Mouse (Mus musculus) spleen, postnatal 4 days (tissue): ENCODE results near the gene Ndufs1.
"Not testable (repeated sequence)": the region's sequence is repeated elsewhere in the genome, so short reads cannot be mapped to it uniquely, and the experiment has no call there.

Experiments
- DNase-seq, 2 experiments: peaks; one replicate each; pipeline ENCODE4 v3.0.0; 2022; ENCODE audit warnings: low spot score in 2 of 2

Gene Ndufs1

DNA sequence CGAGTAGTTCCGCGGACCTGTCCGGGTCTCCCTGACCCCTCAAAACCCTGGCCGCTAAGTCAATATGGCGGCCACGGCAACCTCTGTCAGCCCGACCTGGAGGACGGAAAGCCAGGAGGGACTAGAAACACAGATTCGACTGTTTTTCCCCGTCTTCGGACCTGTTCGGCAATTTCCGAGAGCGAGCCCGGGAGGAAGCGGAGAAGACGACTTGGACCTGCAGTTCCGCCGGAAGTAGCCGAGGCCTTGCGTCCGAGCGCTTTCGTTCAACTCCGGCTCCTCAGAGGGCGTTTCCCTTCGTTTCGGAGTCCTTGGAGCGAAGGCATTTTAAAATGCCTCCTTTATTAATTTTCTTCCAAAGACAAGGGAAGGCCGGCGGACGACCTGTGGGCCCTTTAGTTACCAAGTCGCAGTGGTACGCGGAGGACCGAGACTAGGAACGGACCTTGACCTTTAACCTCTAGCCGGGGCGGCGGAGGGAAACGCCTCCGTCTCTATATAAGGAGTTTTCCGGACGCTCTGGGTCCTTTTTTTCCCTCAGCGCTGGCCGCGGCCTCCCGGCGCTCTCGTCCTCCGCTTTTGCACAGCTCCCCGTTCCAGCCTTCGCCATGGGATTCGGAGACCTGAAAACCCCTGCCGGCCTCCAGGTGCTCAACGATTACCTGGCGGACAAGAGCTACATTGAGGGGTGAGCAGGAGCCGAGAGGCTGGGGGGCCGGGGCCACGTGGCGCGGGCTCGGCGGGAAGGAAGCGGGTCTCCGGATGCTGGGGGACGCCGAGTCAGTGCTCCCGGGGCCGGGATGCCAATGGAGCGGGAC is at the start of gene Ndufs1, which contains the start of gene Eef1b2:
Gene Ndufs1, minus strand, starts transcription at position 230 of the 818 bp plus-strand sequence.
Gene Eef1b2, plus strand, starts transcription at position 222 of the 818 bp plus-strand sequence.
- DNase-seq = peak; percentile 94 to 95

- no peak for DNase-seq
Observed at GRCm38 (mm10) chr1:63225890-63226289, 49.3 kb upstream of the Ndufs1 start.

- DNase-seq = no peak
Observed at GRCm38 (mm10) chr1:63225009-63225408, 48.4 kb upstream of the Ndufs1 start.

GRCm38 (mm10) chr1:63219277-63219676 is 42.6 kb upstream of the Ndufs1 start:
- DNase-seq = no peak

DNA sequence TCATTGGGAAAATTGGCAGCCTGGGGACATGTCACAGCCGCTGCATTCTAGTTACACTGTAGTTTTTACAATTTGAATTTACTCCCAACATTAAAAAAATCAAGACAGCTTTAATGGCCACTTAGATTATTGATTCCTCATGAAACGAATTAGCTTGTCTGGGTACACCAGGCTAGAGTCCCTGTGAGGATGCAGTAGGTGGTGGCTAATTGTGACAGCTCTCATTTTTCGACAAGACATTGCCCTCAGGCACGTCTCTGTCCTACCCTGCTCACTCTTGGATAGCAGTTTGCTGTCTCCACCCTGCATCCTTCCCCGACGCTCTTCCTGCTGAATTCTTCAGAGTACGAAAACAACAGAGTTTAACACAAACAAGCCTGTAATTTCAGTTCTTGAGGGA is 38.0 kb upstream of the Ndufs1 start:
- DNase-seq = no peak

- DNase-seq = no peak
Observed at GRCm38 (mm10) chr1:63214271-63214558, 37.6 kb upstream of the Ndufs1 start, which contains the start of gene Gpr1. Gene Gpr1 (minus strand): TSS chr1:63214543.

DNA sequence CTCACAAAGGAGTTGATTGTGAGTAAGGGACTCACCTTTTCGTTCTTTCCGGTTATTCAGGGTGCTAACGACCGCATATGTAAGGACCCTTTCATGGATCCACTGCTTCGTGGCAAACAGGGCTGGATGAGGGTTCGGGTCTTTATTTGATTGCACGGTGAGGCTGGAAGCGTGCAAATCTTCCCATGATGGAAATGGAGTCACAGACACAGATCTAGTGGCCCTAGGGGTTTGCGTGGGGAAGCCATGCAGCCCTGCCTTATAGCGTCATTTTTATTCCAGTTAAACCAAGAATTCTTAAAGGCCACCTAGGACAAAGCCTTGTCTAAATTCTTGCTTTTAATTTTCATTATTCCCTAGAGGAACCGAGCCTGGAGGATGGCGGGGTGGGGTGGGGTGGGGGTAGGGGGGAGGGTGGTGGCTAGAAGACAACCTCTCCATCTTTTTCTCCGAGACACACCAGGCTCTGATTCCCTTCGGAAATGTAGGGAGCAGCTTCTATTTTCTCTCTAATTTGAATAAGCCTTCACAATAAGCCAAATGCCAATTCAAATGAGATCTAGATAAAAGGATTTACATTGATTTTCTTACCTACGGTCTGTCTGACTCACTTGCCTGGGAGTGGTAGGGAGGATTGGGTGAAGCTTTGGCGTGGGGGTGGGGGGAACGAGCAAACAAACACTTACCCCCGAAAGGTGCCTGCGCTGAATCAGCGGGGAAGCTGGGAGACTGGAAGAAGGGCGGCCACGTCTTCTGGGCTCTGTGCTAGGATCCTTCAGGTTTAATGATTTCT is 37.0 kb upstream of the Ndufs1 start:
- no peak for DNase-seq

GRCm38 (mm10) chr1:63209861-63210529 is 33.4 kb upstream of the Ndufs1 start:
- DNase-seq = no peak

GRCm38 (mm10) chr1:63207607-63208006 is 31.0 kb upstream of the Ndufs1 start:
- DNase-seq = no peak

- DNase-seq = no peak
Observed at GRCm38 (mm10) chr1:63204660-63205394, 28.2 kb upstream of the Ndufs1 start.

- DNase-seq = no peak
Observed at GRCm38 (mm10) chr1:63203950-63204659, 27.5 kb upstream of the Ndufs1 start.

DNA sequence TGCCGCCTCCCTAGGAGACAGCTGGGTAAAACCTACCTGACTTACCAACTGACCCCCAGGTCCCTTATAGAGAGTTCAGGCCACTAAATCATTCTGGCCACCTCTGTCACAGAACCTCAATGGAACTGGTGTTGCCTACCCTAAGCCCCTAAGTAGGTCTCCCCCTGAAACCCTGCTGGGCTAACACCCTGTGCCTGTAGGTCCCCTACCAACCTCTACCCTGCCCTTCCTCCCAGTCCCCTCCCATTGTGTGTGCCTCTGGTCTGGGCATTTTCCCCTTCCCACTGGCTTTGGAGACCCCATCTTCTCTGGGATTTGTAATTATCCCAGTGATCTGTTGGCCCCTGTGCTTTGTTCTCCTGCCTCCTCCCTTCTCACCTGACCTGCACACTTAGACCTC is 26.8 kb upstream of the Ndufs1 start:
- no peak for DNase-seq

DNA sequence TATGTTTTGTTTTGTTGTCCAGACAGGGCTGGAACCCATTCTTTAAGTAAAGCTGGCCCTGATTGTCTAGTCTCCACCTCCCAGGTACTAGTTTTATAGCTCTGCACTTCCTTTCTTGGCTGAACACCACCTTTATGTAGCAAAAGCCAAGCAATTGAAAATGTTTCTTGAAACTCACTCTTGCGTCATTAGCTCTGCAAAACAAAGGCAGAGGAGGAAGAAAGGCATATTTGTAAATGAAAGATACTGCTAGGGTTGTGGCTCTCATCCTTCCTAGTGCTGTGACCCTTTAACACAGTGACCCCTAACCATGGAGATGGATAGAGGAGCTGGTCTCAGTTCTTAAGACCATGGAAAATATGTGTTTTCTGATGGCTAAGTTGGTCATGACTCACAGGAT is 25.0 kb upstream of the Ndufs1 start:
- no peak for DNase-seq

- DNase-seq = no peak
Observed at GRCm38 (mm10) chr1:63200322-63200721, 23.7 kb upstream of the Ndufs1 start.

- DNase-seq = no peak
Observed at GRCm38 (mm10) chr1:63199387-63199786, 22.8 kb upstream of the Ndufs1 start.

DNA sequence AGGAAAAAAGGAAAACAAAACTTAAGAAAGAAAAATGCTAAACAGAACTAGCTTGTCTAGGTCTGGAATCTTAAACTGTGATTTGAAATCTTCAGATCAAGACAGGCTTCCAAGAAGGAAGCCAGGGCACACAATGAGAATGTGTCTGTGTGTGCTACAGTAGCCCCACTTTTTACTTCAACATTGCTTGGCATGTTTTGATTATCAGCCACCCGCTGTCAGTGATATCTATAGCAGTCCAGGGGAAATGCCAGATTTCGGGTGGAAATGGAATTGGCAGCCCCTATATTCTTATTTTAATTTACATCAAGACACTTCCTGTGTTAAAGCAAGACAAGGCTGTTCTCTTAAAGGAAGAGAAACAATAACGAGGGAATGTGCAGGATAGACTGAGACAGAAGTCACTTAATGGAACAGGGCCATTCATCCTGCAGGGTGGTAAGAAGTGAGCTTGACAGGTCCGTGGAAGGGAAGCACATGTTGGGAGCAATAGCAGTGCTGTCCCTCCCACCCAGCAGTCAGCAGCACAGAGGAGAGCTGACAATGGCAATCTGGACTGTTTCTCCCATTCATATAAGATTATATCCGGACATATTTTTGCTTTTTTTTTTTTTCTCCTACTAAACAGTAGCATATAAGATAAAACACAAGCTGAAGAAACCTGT is 19.3 kb upstream of the Ndufs1 start:
- no peak for DNase-seq

- no peak for DNase-seq
Observed at GRCm38 (mm10) chr1:63192306-63193065, 15.9 kb upstream of the Ndufs1 start.

- DNase-seq = no peak
Observed at GRCm38 (mm10) chr1:63190851-63191250, 14.2 kb upstream of the Ndufs1 start.

GRCm38 (mm10) chr1:63188536-63188935 is 11.9 kb upstream of the Ndufs1 start:
- no peak for DNase-seq

DNA sequence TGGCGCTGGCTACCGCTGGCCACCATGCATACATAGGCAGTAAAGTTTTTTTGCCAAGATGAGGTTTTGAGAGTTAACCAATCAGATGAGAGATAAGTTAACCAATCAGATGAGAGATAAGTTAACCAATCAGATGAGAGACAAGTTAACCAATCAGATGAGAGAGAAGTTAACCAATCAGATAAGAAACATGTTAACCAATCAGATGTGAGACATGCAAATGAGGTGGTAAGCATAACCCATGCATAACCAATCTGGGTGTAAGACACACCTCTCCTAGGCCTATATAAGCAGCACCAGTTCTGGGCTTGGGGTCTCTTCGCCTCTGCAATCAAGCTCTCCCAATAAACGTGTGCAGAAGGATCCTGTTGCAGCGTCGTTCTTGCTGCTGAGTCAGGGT is 8.8 kb upstream of the Ndufs1 start:
- not testable (repeated sequence) for DNase-seq
